Mouse (Mus musculus) heart, postnatal 0 days (tissue): ENCODE results near the gene Dnajc7. TPM values are rescaled to one million over a fixed set of nuclear protein-coding genes. Genes with fewer than 3 reads are reported as not detected.

ENCODE experiments used
- ATAC-seq: fragments of 200-750 bp; cut with Nextera tagmentation; 2 replicates; pipeline ENCODE4 v1.8.0; 2017; ENCODE audit warnings: low read depth, moderate number of reproducible peaks, moderate library complexity; ENCODE audit not compliant: insufficient read depth
- DNase-seq: peaks from one replicate; pipeline ENCODE4 v3.0.0-alpha.2; 2016; ENCODE audit warnings: low spot score
- H3K27ac ChIP-seq: fragments of 300-500 bp; sonication (generic); 2 replicates; pipeline ENCODE4 v1.5.1; 2014; ENCODE audit warnings: low read depth, mild to moderate bottlenecking
- H3K27me3 ChIP-seq: fragments of 300-500 bp; sonication (generic); 2 replicates; pipeline ENCODE4 v1.6.1; 2014; ENCODE audit warnings: low read length, mixed read lengths; ENCODE audit not compliant: control insufficient read depth, insufficient read depth
- H3K36me3 ChIP-seq: fragments of 300-500 bp; sonication (generic); replicated peaks from 2 replicates; pipeline ENCODE4 v1.6.1; 2014; ENCODE audit warnings: low read length, mixed read lengths; ENCODE audit not compliant: control insufficient read depth, insufficient read depth
- H3K4me1 ChIP-seq: fragments of 300-500 bp; sonication (generic); 2 replicates; pipeline ENCODE4 v1.6.1; 2014; ENCODE audit warnings: antibody characterized with exemption; ENCODE audit not compliant: control insufficient read depth, insufficient read depth
- H3K4me2 ChIP-seq: fragments of 300-500 bp; sonication (generic); 2 replicates; pipeline ENCODE4 v1.6.1; 2014; ENCODE audit warnings: low read depth, mild to moderate bottlenecking, low read length, moderate library complexity
- H3K4me3 ChIP-seq: fragments of 300-500 bp; sonication (generic); 2 replicates; pipeline ENCODE4 v1.5.1; 2014; ENCODE audit warnings: low read depth, low read length
- H3K9ac ChIP-seq: fragments of 300-500 bp; sonication (generic); replicated peaks from 2 replicates; pipeline ENCODE4 v1.6.1; 2014; ENCODE audit warnings: low read depth, low read length, mixed read lengths
- H3K9me3 ChIP-seq: fragments of 300-500 bp; sonication (generic); replicated peaks from 2 replicates; pipeline ENCODE4 v1.6.1; 2016; ENCODE audit warnings: low read length; ENCODE audit not compliant: control insufficient read depth
- CTCF ChIP-seq: IDR thresholded peaks from 2 replicates; pipeline ENCODE4 v1.5.1; 2016; ENCODE audit warnings: antibody characterized with exemption, control low read depth, low read depth
- EP300 ChIP-seq: IDR thresholded peaks from 2 replicates; pipeline ENCODE4 v1.6.1; 2016; ENCODE audit warnings: antibody characterized with exemption, low read depth
- WGBS: fragments of 180-500 bp; shearing (Covaris S2); extraction: QIAGEN DNeasy Blood & Tissue Kit; methylation state at CpG from one replicate; pipeline ENCODE4 v1.1.7; 2014; 5-methylcytosine and 5-hydroxymethylcytosine counted together
- polyA plus RNA-seq: library from polyadenylated mRNA; unstranded; fragments of >200 nt; fragmentation: Nextera tagmentation; extraction: Ambion mirVana; gene quantifications from 2 replicates; pipeline ENCODE4 v1.2.1, GENCODE M21; 2015
- total RNA-seq: library from RNA; depleted of rRNA; stranded (reverse); fragments of >200 nt; gene quantifications from 2 replicates; pipeline ENCODE4 v1.2.3, GENCODE M21; 2014; ENCODE audit warnings: low replicate concordance

Dnajc7 gene
- total and polyA plus RNA-seq, 2 experiments from 2014 or later = 98.5 to 173 TPM

DNA sequence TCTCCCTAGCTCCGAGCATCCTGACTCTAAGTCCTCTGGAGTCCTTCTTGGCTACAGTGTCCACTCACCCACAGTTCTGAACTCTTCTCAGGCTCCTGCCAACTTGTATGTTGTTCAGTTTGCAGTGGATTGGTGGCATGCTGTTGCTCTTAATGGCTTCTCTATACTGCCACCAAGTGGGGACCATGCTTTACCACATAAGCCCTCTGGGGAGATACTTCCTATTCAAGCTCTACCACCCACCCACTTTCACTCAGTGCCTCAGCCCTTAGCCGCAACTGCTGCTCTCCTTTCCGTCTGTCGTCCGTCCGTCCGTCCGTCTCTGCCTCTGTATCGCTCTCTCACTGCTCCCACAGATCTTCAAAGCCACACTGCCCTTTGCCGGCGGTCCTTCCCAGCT is 64.4 kb downstream of the Dnajc7 start:
- TF ChIP-seq EP300 = no peak
- peak; percentile 77 for TF ChIP-seq CTCF
- Histone ChIP-seq H3K27me3 (no peaks in the 10 kb centered on the region), H3K4me2 (peak overlapping the region; percentile 58), H3K4me1 (no peaks in the 10 kb centered on the region), H3K9me3 (no peaks in the 10 kb centered on the region), H3K27ac (no peak overlapping the region), H3K9ac (peak overlapping the region; percentile 32; the same call in 1 of the 2 replicates), H3K4me3 (peak overlapping the region; percentile 24), H3K36me3 (no peaks in the 10 kb centered on the region)
- peak; percentile 75 for ATAC-seq
- peak; percentile 84 for DNase-seq
- 10% methylated on average over 11 of the region's 11 CpGs for WGBS

DNA sequence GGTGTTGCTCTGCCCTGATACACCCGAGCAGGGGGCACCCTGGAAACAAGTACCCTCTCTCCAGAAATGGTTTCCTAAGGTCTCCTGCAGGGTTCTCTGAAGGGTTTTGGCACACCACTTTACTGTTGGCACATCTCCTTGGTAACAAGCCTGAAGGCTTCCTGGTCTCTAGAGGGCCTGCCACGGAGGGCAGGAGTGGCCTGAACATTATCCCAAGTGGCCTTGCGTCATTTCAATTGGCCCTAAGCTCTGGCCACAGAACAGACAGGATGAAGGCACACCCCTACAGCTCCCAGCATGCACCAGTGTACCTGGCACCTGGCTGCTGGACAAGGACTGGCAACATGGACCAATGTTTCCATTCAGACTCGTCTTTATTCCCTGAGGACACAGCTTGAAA is 67.1 kb downstream of the Dnajc7 start:
- Histone ChIP-seq H3K9ac (no peak overlapping the region), H3K9me3 (no peaks in the 10 kb centered on the region), H3K4me2 (no peak overlapping the region), H3K4me3 (no peak overlapping the region), H3K4me1 (no peaks in the 10 kb centered on the region), H3K36me3 (no peaks in the 10 kb centered on the region), H3K27me3 (no peaks in the 10 kb centered on the region), H3K27ac (no peak overlapping the region)
- no peak for ATAC-seq
- no peak for DNase-seq
- 60% methylated on average over 4 of the region's 4 CpGs for WGBS
- TF ChIP-seq EP300 = no peak
- TF ChIP-seq CTCF = no peak

DNA sequence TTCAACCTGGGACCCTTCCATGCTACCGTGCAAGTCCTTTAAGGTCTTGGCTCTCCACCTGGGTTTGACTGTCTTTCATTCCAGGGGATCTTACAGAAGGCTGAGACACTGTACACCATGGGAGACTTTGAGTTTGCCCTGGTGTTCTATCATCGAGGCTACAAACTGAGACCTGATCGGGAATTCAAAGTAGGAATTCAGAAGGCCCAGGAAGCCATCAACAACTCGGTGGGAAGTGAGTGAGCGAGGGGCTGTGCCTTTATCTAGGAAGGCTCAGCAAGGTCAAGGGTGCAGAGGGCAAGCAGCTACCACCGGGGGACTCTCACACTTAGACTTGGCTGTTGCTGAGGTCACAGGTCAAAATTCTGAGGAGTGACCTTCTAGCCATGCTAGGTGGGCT is 69.9 kb downstream of the Dnajc7 start:
- DNase-seq = no peak
- Histone ChIP-seq H3K4me2 (no peak overlapping the region), H3K4me1 (0 out of 2 replicates have a peak, but pooled peaks cover 2% of the 10 kb centered on the region), H3K27ac (no peak overlapping the region), H3K9me3 (no peaks in the 10 kb centered on the region), H3K4me3 (no peak overlapping the region), H3K27me3 (no peaks in the 10 kb centered on the region), H3K36me3 (no peaks in the 10 kb centered on the region), H3K9ac (no peak overlapping the region)
- no peak for ATAC-seq
- 66% methylated on average over 6 of the region's 6 CpGs for WGBS
- no peak for TF ChIP-seq CTCF
- no peak for TF ChIP-seq EP300

DNA sequence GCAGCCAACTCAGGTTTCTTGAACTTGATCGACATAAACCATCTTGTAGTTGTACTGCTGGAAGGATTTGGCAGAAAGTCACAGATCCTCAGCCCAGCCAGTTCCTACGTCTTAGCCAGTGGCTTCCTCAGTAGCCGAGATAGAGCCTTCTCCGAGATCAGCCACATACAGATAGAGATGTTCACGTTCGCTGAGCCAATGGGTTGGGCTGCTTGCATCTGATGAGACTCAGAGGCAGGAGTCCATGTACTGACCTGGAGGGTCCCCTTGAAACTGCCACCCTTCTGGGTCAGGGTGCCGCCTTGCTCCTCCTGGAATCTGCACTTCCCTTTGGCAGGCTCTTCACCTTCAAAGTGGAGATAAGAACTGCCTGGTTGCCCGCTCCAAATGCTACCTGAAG is 70.5 kb downstream of the Dnajc7 start:
- H3K4me1 ChIP-seq = 0 out of 2 replicates have a peak, but pooled peaks cover 5% of the 10 kb centered on the region
- H3K4me2 ChIP-seq = no peak overlapping the region
- WGBS = 70% methylated on average over 8 of the region's 8 CpGs
- no peaks in the 10 kb centered on the region for H3K27me3 ChIP-seq
- no peaks in the 10 kb centered on the region for H3K36me3 ChIP-seq
- H3K27ac ChIP-seq = no peak overlapping the region
- TF ChIP-seq CTCF = no peak
- TF ChIP-seq EP300 = no peak
- DNase-seq (no peak), ATAC-seq (no peak)
- no peaks in the 10 kb centered on the region for H3K9me3 ChIP-seq
- no peak overlapping the region for H3K4me3 ChIP-seq
- H3K9ac ChIP-seq = no peak overlapping the region

DNA sequence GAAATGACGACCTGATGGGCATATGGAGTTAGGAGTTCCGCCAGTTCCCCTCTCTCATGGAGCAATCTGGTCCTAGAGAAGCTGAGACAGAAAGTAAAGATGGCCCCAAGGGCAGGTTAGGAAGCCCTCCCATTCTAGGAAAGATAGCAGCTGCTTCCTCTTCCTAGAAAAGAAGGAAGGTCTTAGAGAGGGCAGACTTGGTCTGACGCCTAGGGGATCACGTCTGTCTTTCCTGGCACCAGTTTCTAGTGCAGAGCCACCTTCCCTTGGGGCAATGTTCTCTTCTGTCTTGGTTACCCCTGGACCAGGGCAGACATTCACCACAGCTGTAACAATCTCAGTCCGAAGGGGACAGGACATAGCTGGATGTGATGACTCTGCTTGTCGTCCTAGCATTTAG is 71.8 kb downstream of the Dnajc7 start:
- no peaks in the 10 kb centered on the region for H3K9me3 ChIP-seq
- H3K4me2 ChIP-seq = no peak overlapping the region
- no peak overlapping the region for H3K9ac ChIP-seq
- no peak overlapping the region for H3K27ac ChIP-seq
- DNase-seq = no peak
- no peak for TF ChIP-seq EP300
- no peak for TF ChIP-seq CTCF
- WGBS = 59% methylated on average over 6 of the region's 6 CpGs
- no peaks in the 10 kb centered on the region for H3K36me3 ChIP-seq
- H3K4me1 ChIP-seq = 0 out of 2 replicates have a peak, but pooled peaks cover 5% of the 10 kb centered on the region
- H3K4me3 ChIP-seq = no peak overlapping the region
- H3K27me3 ChIP-seq = no peaks in the 10 kb centered on the region
- ATAC-seq = no peak

DNA sequence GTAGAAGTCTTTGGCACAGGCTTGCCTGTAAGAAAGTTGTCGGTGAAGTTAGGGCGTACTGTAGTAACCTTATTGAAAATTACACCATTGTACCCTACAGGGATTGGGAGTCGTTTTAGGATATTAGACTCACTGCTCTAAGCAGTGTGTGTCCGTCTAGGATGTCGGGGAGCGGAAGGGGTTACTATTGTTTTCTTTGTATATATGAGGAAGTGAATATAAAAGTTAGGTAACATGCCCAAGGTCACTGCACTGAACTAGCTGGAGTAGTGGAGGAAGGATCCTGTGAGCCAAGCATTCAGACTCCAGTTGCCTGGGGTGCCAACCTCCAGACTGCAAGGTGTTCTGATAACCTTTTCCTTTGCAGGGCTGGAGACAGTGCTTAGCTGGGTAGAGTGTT is 73.0 kb downstream of the Dnajc7 start:
- DNase-seq = no peak
- 0 out of 2 replicates have a peak, but pooled peaks cover 5% of the 10 kb centered on the region for H3K4me1 ChIP-seq
- no peaks in the 10 kb centered on the region for H3K27me3 ChIP-seq
- H3K9ac ChIP-seq = no peak overlapping the region
- ATAC-seq = no peak
- H3K4me3 ChIP-seq = no peak overlapping the region
- no peak overlapping the region for H3K27ac ChIP-seq
- no peaks in the 10 kb centered on the region for H3K9me3 ChIP-seq
- H3K4me2 ChIP-seq = no peak overlapping the region
- H3K36me3 ChIP-seq = no peaks in the 10 kb centered on the region
- 76% methylated on average over 6 of the region's 6 CpGs for WGBS
- no peak for TF ChIP-seq CTCF
- TF ChIP-seq EP300 = no peak
